Mouse (Mus musculus): Measurements from ENCODE around the gene Slc35e2.

The Slc35e2 gene

DNA sequence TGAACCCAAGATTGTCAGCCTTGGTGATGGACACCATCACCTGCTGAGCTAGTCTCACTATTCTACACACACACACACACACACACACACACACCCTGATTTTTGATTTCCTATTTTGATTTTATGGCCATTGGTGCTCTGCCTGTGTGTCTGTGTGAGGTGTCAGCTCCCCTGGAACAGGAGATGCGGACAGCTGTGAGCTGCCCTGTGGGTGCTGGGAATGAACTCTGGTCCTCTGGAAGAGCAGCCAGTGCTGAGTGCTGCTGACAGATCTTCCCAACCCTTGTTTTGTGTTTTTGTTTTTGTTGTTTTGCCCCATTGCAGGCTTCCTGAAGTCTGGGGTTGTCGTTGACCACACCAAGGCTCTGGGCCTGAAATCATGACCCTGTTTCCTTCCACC is 28.1 kb upstream of the Slc35e2 start:
- peaks cover 80% of the 10 kb centered on the region for H3K4me1 ChIP-seq (replicated peaks; ENCODE audit: low read depth, low read length)
- H3K9me3 ChIP-seq (ENCODE audit: low read length): no peaks in the 10 kb centered on the region
- H3K27me3 ChIP-seq (ENCODE audit: insufficient read depth, low read length): no peaks in the 10 kb centered on the region
- TF ChIP-seq NANOG (IDR thresholded peaks at IDR 0.05; ENCODE audit: borderline replicate concordance, low read length) (no peak), POU5F1 (IDR thresholded peaks at IDR 0.05; ENCODE audit: borderline replicate concordance, low read length) (no peak), CTCF (conservative IDR thresholded peaks at IDR 0.05; ENCODE audit: low read length) (no peak)
- H3K4me3 ChIP-seq (replicated peaks; ENCODE audit: low read length): no peak overlapping the region
- peaks cover 19% of the 10 kb centered on the region for H3K36me3 ChIP-seq (ENCODE audit: insufficient read depth, low read length)

DNA sequence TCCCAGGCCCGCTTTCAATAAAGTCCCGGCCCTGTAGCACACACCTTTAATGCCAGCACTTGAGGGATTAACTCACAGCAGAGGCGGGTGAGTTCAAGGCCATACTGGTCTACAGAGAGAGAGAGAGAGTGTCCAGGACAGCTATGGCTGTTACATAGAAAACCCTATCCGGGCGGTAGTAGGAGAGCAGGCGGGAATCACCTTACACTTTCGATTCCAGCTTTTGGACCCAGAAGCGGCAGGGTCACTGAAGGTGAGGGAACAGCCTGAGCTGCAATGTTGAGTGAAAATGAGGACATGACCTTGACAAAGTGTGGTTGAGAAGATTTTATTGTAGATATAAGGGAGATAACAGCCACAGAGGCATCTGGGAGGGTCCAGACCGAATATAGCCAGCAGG is 27.3 kb upstream of the Slc35e2 start:
- 0 out of 2 replicates have a peak overlapping the region, but pooled peaks have one; percentile 3 for H3K4me3 ChIP-seq (replicated peaks; ENCODE audit: low read length)

DNA sequence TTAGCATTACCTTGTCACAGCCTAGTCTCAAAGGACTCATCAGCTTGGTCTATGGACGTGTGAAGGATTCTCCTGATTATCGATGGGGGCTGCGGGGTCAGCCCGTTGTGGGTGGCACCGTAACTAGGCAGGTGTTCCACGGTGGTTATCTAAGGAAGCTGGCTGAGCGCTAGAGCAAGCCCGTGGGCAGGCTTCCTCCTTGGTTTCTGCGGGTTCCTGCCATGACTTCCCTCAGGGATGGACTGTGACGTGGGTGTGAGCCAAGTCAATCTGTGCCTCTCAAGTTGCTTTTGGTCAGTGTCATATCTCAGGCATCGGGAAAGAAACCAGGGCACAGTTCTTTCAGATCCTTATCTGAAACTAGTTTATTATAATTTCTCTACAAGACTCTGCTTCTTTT is 26.3 kb upstream of the Slc35e2 start:
- no peak overlapping the region for H3K4me3 ChIP-seq (replicated peaks; ENCODE audit: low read length)
- peaks cover 37% of the 10 kb centered on the region for H3K36me3 ChIP-seq (ENCODE audit: insufficient read depth, low read length)
- TF ChIP-seq POU5F1 (IDR thresholded peaks at IDR 0.05; ENCODE audit: borderline replicate concordance, low read length) (no peak), NANOG (IDR thresholded peaks at IDR 0.05; ENCODE audit: borderline replicate concordance, low read length) (no peak), CTCF (conservative IDR thresholded peaks at IDR 0.05; ENCODE audit: low read length) (no peak)
- no peaks in the 10 kb centered on the region for H3K27me3 ChIP-seq (ENCODE audit: insufficient read depth, low read length)
- H3K4me1 ChIP-seq (replicated peaks; ENCODE audit: low read depth, low read length): peaks cover 63% of the 10 kb centered on the region
- no peaks in the 10 kb centered on the region for H3K9me3 ChIP-seq (ENCODE audit: low read length)

More for the DNA sequence above, 27.3 kb upstream of the Slc35e2 start:
- H3K27me3 ChIP-seq (ENCODE audit: insufficient read depth, low read length): no peaks in the 10 kb centered on the region
- peaks cover 74% of the 10 kb centered on the region for H3K4me1 ChIP-seq (replicated peaks; ENCODE audit: low read depth, low read length)
- no peaks in the 10 kb centered on the region for H3K9me3 ChIP-seq (ENCODE audit: low read length)
- TF ChIP-seq NANOG (IDR thresholded peaks at IDR 0.05; ENCODE audit: borderline replicate concordance, low read length) (no peak), CTCF (conservative IDR thresholded peaks at IDR 0.05; ENCODE audit: low read length) (no peak), POU5F1 (IDR thresholded peaks at IDR 0.05; ENCODE audit: borderline replicate concordance, low read length) (no peak)
- H3K36me3 ChIP-seq (ENCODE audit: insufficient read depth, low read length): peaks cover 26% of the 10 kb centered on the region

DNA sequence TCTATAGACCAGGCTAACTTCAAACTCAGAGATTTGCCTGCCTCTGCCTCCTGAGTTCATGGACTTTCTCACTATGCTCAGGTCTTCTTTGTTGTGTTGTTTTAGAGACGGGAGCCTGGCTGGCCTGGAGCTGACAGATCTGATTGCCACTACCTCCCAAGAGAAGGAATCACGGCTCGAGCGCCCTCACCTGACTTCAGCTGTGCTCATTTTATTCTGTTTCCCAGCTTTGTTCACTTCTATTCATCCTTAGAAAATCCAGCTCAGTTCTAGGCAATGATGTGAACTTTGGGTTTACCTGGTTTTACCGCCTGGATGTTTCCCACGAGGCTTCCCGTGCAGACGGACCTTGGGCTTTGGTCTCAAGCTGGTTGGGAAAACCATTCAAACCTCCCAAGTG is 25.7 kb upstream of the Slc35e2 start:
- Histone ChIP-seq H3K4me3 (replicated peaks; ENCODE audit: low read length) (no peak overlapping the region), H3K36me3 (ENCODE audit: insufficient read depth, low read length) (peaks cover 42% of the 10 kb centered on the region), H3K9me3 (ENCODE audit: low read length) (no peaks in the 10 kb centered on the region), H3K4me1 (replicated peaks; ENCODE audit: low read depth, low read length) (peaks cover 58% of the 10 kb centered on the region), H3K27me3 (ENCODE audit: insufficient read depth, low read length) (no peaks in the 10 kb centered on the region)
- TF ChIP-seq NANOG (IDR thresholded peaks at IDR 0.05; ENCODE audit: borderline replicate concordance, low read length) (no peak), POU5F1 (IDR thresholded peaks at IDR 0.05; ENCODE audit: borderline replicate concordance, low read length) (no peak), CTCF (conservative IDR thresholded peaks at IDR 0.05; ENCODE audit: low read length) (no peak)

DNA sequence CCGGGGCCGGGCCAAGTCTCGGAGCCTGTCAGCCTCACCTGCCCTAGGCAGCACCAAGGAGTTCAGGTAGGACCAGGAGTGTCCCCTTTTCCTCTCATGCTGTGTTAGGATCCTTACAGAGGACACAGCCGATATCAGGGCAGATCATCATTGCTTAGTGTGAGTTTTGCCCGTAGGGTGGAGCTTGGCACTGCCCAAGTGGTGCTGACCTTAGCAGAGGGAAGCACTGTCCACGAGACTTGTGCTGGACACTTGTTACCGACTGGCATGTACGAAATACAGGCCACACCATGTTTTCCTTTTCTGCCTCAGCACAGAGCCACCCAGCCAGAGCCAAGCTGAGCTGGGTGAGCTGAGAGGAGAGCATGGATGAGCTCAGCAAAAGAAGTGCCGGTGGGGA is 24.1 kb upstream of the Slc35e2 start:
- peaks cover 42% of the 10 kb centered on the region for H3K4me1 ChIP-seq (replicated peaks; ENCODE audit: low read depth, low read length)
- TF ChIP-seq POU5F1 (IDR thresholded peaks at IDR 0.05; ENCODE audit: borderline replicate concordance, low read length) (no peak), CTCF (conservative IDR thresholded peaks at IDR 0.05; ENCODE audit: low read length) (no peak), NANOG (IDR thresholded peaks at IDR 0.05; ENCODE audit: borderline replicate concordance, low read length) (no peak)
- no peaks in the 10 kb centered on the region for H3K27me3 ChIP-seq (ENCODE audit: insufficient read depth, low read length)
- no peak overlapping the region for H3K4me3 ChIP-seq (replicated peaks; ENCODE audit: low read length)
- peaks cover 52% of the 10 kb centered on the region for H3K36me3 ChIP-seq (ENCODE audit: insufficient read depth, low read length)
- no peaks in the 10 kb centered on the region for H3K9me3 ChIP-seq (ENCODE audit: low read length)

DNA sequence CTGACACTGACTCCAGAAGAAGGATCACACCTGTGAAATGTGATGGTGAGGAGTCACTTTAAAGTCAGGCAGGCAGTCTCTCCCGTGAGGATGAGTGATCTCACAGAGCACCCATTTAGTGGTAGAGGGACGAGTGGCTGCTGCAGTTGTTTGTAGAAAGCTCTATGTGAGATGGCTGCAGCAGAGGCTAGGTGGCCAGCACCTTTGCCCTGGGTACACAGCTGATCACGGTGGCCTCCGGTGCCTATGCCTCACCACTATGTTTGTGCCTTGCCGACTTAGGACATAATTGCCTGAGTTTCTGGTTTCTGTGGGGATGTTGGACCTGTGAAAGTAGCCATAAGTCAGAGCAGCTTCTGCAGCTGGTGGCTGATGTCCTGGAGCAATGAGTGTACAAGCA is 23.5 kb upstream of the Slc35e2 start:
- H3K9me3 ChIP-seq (ENCODE audit: low read length): no peaks in the 10 kb centered on the region
- no peaks in the 10 kb centered on the region for H3K27me3 ChIP-seq (ENCODE audit: insufficient read depth, low read length)
- H3K4me3 ChIP-seq (replicated peaks; ENCODE audit: low read length): no peak overlapping the region
- peaks cover 42% of the 10 kb centered on the region for H3K4me1 ChIP-seq (replicated peaks; ENCODE audit: low read depth, low read length)
- peaks cover 58% of the 10 kb centered on the region for H3K36me3 ChIP-seq (ENCODE audit: insufficient read depth, low read length)
- TF ChIP-seq NANOG (IDR thresholded peaks at IDR 0.05; ENCODE audit: borderline replicate concordance, low read length): no peak
- TF ChIP-seq POU5F1 (IDR thresholded peaks at IDR 0.05; ENCODE audit: borderline replicate concordance, low read length): no peak
- no peak for TF ChIP-seq CTCF (conservative IDR thresholded peaks at IDR 0.05; ENCODE audit: low read length)

DNA sequence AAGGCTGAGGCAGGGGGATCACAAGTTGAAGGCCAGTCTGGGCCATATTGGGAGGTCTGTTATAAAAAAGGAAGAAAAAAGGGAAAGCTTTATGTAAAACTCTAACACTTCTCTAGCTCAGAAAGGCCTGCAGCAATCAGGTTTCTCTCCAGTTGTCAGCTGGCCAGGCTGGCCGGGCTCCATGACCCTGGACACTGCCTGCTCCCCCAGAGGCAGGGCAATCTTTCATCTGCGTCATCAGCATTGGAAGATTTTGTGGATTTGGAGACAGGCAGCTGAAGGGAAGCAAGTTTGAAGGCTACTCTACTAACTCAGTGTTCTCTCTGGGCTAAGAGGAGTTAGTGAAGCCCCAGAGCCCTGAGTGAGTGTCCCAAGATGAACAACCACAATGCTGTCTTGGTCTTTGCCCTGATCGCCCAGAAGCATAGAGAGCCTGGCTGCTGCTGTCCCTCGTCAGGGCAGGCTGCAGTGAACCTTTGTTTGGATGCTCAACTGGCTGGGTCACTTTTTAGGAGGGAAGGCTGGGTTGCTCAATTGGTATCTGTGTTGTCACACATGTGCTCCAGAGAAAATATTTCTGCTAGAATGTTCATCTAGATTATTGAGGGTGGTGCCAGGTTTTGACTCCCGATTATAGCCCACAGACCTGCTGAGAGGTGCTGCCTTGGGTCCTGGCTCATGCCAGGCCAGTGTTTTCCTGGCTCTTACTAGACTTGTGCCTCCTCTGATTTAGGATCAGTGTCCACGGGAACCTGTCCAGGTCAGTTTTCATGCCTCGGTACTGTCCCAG is 22.7 kb upstream of the Slc35e2 start:
- peaks cover 37% of the 10 kb centered on the region for H3K4me1 ChIP-seq (replicated peaks; ENCODE audit: low read depth, low read length)
- no peak overlapping the region for H3K4me3 ChIP-seq (replicated peaks; ENCODE audit: low read length)
- H3K36me3 ChIP-seq (ENCODE audit: insufficient read depth, low read length): peaks cover 64% of the 10 kb centered on the region
- no peaks in the 10 kb centered on the region for H3K27me3 ChIP-seq (ENCODE audit: insufficient read depth, low read length)
- no peaks in the 10 kb centered on the region for H3K9me3 ChIP-seq (ENCODE audit: low read length)
- TF ChIP-seq CTCF (conservative IDR thresholded peaks at IDR 0.05; ENCODE audit: low read length): no peak
- TF ChIP-seq NANOG (IDR thresholded peaks at IDR 0.05; ENCODE audit: borderline replicate concordance, low read length): no peak
- TF ChIP-seq POU5F1 (IDR thresholded peaks at IDR 0.05; ENCODE audit: borderline replicate concordance, low read length): no peak

DNA sequence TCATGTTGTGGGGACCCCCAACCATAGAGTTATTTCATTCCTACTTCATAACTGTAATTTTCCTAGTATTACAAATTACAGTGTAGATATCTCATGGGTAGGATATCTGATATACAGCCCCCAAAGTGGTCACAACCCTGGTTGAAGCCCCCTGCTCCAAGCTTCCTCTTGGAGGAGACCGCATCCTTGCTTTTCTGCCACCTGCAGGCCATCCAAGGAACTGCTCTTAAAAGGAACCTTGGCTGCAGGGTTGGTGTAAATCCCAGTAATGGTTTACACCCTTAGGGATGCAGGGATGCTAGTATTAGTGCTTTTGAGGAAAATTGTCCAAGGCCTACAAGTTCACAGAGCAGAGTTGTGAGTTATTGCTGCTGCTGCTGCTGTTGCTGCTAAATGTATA is 20.8 kb upstream of the Slc35e2 start:
- H3K4me1 ChIP-seq (replicated peaks; ENCODE audit: low read depth, low read length): peaks cover 20% of the 10 kb centered on the region
- H3K9me3 ChIP-seq (ENCODE audit: low read length): no peaks in the 10 kb centered on the region
- no peaks in the 10 kb centered on the region for H3K27me3 ChIP-seq (ENCODE audit: insufficient read depth, low read length)
- H3K4me3 ChIP-seq (replicated peaks; ENCODE audit: low read length): no peak overlapping the region
- TF ChIP-seq POU5F1 (IDR thresholded peaks at IDR 0.05; ENCODE audit: borderline replicate concordance, low read length): no peak
- peak; percentile 93 for TF ChIP-seq CTCF (conservative IDR thresholded peaks at IDR 0.05; ENCODE audit: low read length)
- H3K36me3 ChIP-seq (ENCODE audit: insufficient read depth, low read length): peaks cover 82% of the 10 kb centered on the region

Measured in E14TG2a.4 (cell line).